Mouse (Mus musculus) cerebellum, adult 11-12 months (tissue): ENCODE measurements around the gene Eef2.

Experiments used
- DNase-seq: peaks from one replicate; pipeline ENCODE4 v3.0.0; 2022

Gene Eef2

DNA sequence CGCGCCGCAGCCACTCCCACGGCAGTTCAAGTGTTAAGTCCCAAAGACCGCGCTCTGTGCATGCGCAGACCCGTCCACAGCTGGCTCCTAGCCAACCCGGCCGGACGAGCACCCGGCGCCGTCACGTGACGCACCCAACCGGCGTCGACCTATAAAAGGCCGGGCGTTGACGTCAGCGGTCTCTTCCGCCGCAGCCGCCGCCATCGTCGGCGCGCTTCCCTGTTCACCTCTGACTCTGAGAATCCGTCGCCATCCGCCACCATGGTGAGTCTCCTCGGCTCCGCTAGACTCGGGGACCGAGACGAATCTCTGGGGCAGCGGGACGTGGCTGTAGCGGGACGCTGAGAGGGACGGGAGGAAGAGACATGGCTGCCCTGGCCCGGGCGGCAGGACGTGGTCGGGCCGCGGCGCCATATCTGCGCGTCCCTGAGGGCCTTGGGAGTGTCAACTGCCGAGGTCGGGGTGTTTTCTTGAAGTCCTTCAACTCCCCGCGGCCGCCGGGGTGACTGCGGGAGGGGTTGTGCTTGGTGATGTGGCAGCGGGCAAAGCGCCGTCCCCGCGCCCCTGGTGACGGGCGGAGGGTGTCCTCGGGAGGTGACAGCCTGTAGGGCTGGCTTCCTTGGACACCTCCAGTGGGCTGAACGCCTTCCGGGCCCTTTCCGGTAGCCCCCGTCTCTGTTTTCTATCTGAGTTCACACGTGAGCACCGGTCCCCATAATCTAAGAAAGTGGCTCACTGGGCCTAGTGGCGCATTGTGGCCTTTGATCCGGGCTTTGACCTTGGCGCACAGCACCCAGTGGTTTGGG, at the start of gene Eef2:
Gene Eef2 (plus strand): TSS at position 166 of the 806 bp plus-strand sequence.
- peak; percentile 99 for DNase-seq

- DNase-seq = peak; percentile 76
Observed at GRCm38 (mm10) chr10:81134181-81134587, 42.2 kb upstream of the Eef2 start.

DNA sequence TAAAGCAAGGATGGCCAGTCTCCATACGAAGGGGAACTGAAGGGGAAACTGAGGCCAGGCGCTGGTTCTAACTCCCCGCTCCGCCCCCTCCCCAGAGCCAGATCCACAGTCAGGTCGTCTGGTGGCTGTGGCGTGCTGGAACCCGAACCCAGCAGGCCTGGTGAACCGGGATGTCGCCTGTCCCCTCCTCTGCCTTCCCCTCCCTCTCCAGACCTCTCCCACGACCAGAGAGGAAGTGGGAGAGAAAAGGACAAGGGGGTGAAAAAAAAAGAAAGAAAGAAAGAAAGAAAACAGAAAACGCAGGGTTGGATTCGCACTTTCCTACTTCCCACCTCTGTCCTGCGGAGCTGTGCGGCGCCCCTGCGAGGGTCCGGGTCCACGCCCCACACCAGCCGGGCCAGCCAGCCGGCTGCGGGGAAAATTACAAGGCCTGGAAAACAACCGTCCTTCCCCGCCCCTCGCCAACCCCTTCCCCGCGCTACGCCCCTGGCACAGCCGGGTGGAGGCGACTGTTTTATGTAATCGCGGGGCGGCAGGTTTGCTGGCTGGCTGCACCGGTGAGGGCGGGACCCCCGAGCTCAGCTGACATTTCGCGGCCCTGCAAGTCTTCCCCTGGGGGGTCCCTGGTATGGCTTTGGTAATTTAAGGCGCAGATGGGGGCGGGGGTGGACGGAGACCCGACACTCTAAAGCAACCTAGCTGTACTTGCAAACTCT, 41.3 kb upstream of the Eef2 start, which contains the start of gene Zbtb7a:
Gene Zbtb7a (plus strand): TSS at position 255 of the 716 bp plus-strand sequence.
- DNase-seq = peak; percentile 75

GRCm38 (mm10) chr10:81135831-81136705, 40.4 kb upstream of the Eef2 start:
- peak; percentile 82 for DNase-seq

- DNase-seq = peak; percentile 91
Observed at GRCm38 (mm10) chr10:81136706-81137231, 39.7 kb upstream of the Eef2 start.

GRCm38 (mm10) chr10:81137252-81138130, 38.9 kb upstream of the Eef2 start:
- peak; percentile 99 for DNase-seq

GRCm38 (mm10) chr10:81138131-81138782, 38.2 kb upstream of the Eef2 start:
- DNase-seq = peak; percentile 82

DNA sequence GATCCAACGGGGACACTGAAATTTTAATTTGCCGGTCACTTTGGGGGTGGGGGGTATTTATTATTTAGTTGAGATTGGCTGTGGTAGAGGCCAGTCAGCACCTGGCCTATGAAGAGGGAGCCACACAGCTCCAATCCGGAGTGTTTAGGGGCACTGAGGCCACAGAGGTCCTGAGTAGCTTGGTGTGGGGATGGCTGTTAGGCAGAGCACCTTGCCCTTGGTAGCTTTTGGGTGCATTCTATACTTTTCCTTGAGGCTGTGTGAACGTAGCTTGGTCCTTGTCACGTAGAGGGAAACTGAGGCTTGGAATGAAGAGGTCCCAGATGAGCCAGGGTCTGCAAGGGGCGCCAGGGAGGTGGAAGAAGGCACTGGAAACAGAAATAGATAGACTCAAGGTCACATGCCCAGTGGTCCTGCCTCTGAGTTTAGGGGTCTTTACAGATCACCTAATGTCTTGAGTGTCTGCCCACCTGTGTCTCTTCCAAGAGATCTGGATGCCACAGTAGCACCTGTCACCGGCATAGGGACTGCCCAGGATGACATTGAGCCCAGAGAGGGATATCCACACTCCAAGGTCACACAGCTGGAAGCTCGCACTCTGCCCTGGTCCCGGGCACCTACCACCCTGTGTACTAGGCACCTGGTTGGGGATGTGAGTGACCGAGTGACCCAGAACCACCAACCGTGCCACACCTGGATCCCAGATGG, 37.5 kb upstream of the Eef2 start:
- DNase-seq = peak; percentile 75

- DNase-seq = no peak
Observed at GRCm38 (mm10) chr10:81139529-81139846, 36.9 kb upstream of the Eef2 start.

- peak; percentile 79 for DNase-seq
Observed at GRCm38 (mm10) chr10:81140005-81140404, 36.4 kb upstream of the Eef2 start.

GRCm38 (mm10) chr10:81140717-81141454, 35.5 kb upstream of the Eef2 start:
- peak; percentile 72 for DNase-seq

- peak; percentile 56 for DNase-seq
Observed at GRCm38 (mm10) chr10:81141455-81142210, 34.8 kb upstream of the Eef2 start.

DNA sequence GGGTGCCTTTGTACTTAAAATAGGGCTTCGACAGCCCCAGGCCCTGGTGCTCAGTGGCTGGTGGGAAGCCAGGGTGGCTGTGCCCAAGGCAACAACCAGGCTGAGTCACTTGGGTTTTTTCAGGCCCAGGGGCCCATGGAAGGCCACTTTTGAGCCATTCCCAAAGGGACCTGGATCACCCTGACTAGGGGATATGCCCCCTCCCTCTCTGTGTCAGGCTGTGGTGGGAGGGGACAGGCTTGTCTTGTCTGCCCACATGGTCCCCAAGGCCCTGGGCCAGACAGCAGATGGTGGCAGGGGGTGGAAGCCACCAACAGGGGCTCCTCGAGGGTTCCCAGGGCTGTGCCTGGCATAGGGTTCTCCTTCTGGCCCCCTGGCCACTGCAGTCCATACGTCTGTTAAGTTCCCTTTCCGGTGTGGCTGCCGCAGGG, 33.9 kb upstream of the Eef2 start:
- DNase-seq = peak; percentile 79

DNA sequence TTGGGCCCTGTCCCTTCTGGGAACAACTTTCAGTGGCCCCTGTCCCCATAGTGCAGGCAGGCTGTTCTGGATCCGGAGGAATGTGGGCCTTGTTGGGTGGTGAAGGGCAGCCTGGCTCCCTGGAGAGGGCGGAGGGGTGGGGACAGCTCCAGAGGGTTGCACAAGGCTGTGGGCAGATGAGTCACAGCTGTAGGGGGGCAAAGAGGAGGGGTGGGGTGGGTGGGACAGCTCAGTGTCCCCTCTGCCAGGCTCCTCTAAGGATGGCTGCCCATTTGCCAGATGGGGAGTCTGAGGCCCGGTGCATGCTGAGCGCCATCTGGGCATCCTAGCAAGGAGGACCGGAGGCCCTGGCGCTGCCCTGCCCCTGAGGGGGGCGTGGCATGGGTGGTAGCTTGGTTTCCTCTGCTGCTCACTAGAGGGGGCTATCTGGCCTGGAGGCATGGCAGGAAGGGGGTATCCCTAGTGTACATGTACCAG, 33.2 kb upstream of the Eef2 start:
- peak; percentile 83 for DNase-seq

GRCm38 (mm10) chr10:81143845-81144437, 32.5 kb upstream of the Eef2 start:
- no peak for DNase-seq

- DNase-seq = peak; percentile 59
Observed at GRCm38 (mm10) chr10:81144667-81145066, 31.8 kb upstream of the Eef2 start.

DNA sequence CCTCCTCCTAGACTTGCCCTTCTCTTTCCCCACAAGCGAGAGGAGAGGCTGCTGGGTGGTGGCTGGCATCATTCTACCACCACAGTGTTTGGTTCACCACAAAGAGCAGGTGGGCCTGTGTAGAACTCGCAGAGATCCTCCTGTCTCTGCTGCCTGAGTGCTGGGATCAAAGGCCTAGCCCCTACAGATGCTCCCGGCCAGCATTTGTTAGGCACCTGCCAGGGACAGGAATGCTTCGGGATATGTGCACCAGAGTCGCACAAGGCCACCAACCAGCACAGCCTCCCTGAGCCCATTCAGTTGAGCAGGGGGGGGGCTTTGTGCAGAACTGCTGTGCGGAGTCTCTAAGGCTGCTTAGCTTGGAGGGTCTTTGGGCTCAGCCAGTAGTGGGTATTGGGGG, 31.1 kb upstream of the Eef2 start:
- no peak for DNase-seq

GRCm38 (mm10) chr10:81145778-81146177, 30.7 kb upstream of the Eef2 start:
- no peak for DNase-seq
